Mouse (Mus musculus) kidney, postnatal 10 days (tissue): Measurements from ENCODE around the gene Ltbp1.

Experiments
- DNase-seq: peaks from one replicate; pipeline ENCODE4 v3.0.0; 2021; ENCODE audit warnings: mixed read lengths

The Ltbp1 gene

DNA sequence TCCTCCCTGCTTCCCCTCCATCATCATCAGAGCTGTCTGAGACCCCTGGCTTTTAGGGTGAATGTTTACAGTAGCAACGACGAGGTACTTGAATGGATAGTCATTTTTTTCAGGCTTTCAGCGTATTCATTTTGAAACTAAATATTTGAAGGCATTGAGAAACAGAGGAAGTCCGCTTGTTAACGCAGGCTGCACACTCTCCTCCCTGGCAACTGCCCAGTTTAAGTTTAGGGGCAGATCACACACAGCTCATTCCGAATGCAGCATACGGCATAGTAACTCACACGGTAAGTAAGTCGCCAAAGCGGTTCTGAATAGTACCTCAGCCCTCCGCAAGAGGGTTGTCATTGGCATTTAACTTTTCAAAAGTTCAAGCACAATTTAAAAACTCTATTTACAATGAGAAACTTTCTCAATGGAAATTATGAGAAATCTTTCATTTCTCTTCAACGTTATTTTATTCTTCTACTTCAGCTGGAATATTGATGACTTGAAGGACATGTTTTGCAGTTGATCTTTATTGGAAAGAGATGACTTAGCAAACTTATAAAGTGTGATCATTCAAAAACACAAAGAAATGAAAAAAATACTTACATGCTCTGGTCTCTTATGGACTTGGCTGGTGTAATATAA, 175.7 kb downstream of the Ltbp1 start:
- DNase-seq = no peak

DNA sequence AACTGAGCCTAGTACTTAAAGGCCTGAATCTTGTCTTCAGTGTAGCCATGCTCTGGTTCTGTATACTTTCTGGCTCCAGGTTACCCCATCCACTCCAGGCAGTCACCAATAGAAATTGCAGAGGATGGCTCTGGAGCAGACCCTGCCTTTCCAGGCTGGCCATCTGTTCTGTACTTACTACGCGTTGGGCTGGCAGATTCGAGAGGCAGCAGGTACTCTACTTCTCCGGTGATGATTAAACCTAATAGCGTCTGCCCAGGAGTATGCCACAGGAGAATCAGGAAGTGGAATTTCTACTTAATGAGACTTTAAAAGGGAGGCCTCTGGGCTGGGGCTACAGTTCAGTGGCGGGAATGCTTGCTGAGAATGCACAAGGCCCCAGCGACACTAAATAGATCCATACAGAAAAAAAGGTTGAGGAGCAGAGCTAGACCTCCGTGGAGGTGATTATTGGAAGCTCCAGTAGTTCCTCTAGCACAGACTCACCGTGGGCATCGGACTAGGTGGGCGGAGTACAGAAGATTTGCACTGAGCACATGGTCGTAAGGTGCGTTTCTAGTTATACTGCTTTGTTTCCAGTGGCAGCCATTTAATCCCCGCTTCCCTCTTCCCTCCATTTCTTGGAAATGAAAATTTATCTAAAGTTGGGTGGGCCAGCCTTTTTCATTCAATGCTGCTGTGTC, 177.1 kb downstream of the Ltbp1 start:
- no peak for DNase-seq

DNA sequence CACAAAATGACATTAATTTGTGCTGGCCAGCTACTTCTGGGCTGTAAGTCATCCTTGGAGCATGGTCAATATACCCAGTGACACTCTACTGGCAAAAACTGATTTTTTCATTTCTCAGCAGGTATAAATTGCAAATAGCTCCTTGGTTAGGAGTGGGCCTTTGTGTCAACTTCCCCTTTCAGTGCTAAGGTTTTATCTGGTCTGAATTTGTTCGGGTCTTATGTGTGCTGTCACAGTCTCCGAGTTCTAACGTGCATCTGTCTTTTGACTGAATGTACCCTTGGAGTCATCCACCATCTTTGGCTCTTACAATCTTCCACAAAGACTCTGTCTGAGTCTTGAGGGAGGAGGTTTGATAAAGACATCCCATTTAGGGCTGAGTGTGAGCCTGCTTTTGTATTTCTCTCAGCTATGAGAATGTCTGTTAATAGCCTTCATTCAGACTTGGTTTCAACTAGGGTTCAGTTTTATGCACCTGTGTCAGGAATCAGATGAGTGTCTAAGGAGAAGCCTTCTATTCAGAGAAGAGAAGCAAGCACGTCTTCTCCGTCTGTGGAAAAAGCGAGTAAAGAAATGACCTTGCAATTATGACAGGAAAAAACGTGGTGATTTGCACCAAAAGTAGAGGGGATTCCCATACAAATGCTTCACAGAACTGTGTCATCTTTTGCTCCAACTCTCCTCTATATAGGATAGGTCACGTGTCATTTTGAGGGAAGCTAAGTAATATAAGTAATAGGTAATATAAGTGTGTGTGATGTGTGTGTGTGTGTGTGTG, 181.6 kb downstream of the Ltbp1 start:
- DNase-seq = no peak

DNA sequence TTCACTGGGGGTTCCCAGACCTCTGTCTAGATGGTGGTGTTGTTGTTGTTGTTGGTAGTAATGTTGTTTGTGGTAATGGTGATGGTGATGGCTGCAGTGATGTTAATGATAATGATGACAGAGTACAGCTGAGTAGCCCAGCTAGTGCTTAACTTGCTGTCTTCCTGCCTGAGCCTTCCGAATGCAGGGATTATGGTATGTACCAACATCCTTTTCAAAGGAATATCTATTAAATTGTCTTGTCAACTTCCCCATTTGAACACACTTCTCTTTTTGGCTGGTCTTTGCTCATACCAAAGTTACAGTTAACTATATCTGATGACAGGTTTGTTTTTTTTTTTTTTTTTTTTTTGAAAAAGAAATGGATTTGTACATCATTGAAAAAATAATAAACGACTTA, 191.6 kb downstream of the Ltbp1 start:
- DNase-seq = no peak

DNA sequence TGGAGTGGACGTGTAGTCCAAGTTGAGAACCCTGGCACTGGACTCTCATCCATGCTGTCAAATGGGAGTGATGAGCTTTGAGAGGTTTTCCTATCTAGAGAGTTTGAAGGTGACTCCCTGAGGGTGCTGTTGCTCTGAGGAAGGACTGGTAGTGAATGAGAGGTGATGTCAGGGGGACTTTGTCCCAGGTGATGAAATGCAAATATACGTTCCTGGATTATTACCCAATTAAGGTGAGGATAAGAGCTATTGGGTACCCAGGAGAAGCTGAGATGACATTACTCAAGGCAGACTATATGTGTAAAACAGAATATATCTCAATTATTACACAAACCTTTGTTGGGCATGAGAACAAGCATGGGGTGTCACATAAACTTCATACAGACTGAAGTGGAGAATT, 193.4 kb downstream of the Ltbp1 start:
- no peak for DNase-seq

DNA sequence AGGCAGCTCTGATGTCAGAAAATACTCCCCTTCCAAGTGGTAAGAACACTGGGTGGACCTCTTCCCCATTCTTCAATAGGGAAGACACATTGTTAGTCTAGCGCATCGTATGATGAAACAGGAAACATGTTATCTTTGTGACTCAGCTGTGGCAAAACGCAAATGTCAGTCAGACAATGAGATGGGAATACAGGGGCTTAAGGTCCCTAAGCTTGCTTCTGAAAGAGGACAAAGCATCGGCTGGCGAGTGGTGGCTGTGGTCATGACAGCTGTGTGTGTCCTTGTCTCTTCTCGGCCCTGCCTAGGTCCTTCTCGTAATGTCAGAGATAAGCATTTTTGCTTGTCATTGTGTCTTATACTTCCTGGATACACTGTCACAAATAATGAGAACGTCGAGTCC, 194.3 kb downstream of the Ltbp1 start:
- no peak for DNase-seq

DNA sequence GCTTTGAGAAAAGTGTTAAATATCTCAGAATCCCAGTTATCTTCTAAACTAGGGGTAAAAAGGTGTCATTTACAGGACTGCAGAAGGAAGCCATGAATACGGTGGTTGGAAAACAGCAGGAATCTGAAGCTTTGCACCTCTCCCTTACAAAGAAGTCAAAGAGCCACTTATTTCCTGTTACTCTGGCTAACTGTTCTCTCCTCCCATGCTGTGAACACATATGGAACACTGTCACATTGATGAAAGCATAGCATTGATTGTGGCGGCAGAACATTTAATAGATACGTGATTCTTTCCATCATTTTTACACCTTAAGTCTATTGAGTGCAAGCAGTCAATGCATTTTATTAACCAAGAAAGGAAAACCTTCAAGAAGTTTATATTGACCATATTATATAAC, 196.9 kb downstream of the Ltbp1 start:
- DNase-seq = no peak

DNA sequence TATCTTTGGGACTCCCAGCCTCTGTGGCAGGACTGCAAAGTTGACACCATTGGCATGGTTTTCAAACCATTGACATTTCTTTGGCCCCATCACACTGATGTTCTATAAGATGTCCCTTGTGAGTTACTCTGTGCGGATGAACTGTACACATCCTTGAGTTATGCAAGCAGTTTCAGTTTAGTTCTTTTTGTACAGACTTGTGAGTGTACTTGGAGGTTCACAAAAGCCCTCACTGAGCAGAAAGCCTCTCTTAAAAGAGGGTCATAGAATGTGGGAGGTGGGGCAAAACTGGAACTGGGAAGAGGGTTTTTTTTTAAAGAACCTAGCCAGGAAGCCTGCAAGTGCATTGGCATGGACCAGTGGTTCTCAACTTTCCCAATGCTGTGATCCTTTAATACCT, 198.7 kb downstream of the Ltbp1 start:
- DNase-seq = no peak

DNA sequence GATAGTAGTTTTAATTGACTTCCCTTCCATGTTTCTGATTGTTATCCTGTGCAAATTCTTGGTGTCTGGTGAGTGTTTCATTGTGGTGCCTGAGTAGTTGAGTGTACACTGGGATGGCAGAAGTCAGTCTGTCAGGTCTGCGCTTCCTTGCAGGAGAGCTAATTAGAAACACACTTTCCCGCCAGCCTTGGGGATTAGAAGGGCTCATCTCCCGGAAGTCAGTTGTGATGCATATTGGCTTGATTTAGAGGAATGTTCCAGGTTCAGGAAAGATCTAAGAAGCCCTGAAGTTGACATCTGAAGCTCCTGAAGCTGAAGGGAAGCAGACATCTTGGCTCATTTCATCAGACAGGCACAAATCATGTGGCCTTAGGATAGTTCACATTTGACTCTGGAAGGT, 200.9 kb downstream of the Ltbp1 start:
- DNase-seq = no peak

DNA sequence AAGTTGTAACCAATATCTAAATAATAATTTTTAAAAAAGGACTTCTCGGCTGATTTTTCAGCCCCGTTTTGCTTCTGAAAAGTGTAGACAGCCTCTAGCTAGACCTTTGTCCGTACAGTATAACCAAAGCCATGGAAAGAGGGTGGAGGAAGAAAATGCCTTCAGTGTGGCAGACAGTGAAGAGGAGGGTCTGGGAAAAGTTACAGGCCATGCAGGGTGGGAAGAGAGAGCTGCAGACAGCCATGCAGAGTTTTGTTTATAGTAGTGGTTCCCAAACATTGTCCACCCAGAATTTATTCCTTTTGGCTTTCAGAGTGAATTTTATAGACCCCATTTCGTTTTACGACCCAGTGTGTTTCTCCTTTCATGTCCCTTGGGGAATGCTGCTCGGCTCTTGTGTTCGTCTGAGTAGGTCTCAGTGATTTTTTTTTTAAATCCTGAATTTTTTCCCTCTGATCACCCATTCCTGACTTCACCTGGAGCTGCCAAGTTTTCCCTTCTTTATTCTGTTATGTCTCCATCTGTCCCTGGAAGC, 202.9 kb downstream of the Ltbp1 start:
- DNase-seq = peak; percentile 24

DNA sequence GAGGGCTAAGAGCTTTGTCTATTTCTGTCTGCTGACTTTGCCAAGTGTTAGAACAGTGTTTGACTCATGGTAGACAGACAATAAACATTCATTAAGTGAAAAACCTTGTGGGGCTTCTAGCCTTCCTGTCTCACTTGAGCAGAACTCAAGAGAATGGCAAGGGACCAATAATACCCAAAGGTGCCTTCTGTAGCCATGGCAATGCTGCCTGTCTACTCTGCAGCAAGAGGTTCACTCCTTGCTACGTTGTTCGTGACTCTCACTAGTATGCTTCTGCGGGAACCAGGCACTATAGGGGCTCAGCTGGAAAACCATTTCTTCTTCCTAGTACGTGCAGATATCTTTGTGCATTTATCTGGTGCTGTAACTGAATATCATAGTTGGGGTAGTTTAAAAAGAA, 205.2 kb downstream of the Ltbp1 start:
- DNase-seq = no peak

DNA sequence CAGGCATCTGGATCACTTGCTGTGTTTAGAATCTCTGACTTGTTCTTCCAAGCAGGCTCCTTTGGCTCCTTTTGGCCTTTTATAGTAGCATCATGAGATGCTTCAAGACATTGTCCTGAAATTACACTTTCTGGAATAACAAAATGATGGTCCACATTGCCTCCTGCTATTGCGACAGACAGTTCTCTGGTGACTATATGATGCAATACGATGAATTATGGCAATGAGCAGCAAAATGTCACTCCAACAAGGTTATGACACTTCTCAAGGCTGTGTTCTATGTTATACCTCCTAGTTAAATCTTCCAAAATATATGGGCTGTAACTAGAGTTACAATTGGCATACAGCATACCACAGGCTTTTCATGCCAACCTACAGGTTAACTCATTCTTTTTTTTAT, 211.0 kb downstream of the Ltbp1 start:
- no peak for DNase-seq

DNA sequence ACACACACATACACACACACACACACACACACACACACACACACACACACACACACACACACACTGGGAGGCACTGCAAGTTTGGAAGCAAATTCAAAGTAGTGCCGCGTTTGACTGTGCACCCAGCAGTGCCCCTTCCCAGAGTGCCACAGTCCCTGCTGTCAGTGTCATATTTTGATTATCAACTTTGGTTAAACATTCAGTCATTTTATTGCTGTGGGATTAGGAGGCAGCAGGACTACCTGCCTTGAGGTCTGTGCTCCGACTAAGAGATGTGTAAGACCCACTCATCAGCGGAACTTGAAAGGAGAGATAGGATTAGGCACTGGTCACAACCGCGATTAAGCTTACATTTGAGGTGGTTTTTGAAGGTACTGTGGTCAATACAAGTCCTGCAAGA, 213.3 kb downstream of the Ltbp1 start:
- DNase-seq = no peak

DNA sequence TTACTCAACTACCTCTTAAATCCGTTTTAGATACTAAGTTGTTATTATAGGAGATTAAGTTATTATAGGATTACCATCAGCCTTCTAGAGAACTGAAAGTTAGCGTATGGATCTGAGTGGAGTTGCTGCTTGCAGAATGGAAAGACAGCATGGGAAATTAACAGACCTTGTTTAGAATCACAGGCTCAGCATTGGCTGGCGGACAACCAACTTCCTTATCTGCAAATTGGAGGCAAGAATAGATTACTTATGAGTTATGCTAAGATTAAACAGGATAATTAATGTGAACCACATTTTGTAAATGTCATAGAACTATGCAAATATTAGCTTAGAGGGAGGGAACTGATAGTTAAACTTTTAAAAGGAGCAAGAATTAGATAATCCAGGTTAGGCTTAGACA, 223.0 kb downstream of the Ltbp1 start:
- DNase-seq = peak; percentile 24

DNA sequence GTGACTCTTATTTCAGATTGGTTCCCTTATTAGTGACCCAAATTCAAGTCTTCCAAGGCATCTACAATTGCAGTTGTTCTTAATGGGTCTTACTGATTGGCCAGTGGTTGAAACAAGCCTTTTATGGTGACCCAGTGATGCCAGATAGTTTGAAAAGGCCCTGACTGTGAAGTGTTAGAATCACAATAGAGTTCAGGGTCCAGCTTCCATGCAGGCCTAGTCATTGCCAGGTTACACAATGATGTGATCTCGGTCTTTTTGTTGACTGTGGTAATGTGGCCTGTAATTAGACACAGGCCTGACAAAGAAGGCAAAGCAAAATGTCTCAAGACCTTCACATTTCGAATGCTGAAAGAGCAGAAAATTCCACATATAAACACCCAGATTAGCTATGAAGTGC, 227.8 kb downstream of the Ltbp1 start:
- DNase-seq = no peak

DNA sequence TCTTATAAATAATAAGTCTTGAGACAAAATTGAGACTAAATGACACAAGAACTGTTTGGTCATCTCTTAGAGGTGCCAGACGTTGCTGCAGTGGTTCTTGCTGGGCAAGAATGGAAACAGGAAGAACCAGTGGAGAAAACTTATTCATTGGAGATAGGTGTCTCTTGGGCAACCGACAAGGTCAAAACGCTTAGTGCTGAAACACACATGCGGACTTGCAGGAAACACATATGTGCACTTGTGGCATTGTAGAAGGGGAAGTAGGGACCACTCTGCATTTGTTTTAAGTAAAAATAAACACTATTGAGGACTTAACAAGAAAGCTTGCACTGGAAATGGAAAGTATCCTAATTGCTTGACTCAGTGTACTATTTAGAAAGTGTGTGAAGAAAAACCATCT, 228.6 kb downstream of the Ltbp1 start:
- DNase-seq = no peak

DNA sequence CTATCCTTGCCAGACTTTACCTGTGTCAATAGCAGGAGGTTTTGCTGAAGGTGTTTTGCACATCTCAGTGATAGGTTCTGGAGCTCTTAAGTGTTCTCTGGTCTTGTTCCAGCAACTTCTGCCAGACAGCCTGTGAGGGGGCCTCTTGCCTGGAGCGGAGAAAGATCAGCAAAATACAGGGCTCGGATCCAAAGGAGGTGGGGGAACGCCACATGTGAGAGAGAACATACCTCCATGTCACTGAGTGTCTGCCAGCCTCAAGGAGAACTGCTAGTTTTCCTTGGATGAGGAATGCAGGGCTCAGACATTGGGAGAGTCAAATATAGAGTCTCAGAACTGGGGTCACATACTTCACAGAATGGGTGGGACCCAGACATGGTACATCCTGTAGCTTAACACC, 230.4 kb downstream of the Ltbp1 start:
- DNase-seq = no peak

DNA sequence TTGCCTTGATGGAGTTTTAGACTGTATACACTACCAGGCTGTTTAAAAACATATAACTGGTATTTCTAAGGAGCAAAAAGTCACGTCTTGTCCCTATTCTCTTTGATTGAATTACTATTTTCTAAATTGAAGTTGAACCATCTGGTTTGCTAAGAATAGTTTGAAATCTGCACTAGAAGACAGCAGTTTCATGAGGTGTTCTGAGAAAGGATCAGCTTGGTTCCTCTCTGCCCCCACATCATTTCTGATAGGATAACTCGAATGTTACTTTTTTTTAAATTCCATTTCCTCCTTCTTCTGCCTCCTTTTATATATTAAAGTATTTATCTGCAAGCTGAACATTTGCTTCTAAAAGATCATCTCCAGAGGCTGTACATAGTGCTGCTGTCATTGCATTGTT, 231.2 kb downstream of the Ltbp1 start:
- no peak for DNase-seq

DNA sequence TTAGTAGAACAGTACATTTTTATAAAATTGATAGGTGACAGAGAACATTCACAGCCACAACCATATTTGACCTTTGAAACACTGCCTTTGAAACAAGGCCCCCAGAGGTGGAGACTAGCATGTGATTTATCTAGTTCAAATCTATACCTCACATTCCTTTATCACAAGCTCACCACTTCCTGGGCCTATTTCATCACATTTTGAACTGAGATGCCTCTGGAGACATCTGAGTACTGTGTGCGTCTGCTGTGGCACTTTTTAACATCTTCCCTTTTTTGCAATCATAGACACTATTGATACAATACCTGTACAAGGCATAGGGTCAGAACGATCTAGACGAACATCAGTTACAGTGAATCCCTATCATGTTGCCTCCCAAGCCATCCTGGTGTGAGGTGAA, 232.1 kb downstream of the Ltbp1 start:
- no peak for DNase-seq

DNA sequence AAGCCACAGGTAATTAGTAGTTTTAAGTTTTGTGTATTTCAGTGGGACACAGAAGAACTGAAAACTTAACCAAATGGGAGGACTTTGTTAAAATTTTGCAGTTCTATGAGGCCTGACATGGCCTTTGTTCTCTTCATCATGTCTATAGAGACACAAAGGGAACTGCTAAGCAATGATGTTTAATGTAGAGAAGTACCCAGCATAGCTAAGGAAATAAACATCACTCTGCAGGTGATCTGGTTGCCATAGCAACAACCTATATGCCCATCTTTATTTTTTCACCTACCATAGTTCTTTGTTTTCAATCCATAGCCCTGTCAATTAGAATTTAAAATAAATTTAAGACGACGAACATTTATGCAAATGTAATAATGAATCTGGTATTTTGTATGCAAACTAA, 233.3 kb downstream of the Ltbp1 start:
- DNase-seq = no peak

DNA sequence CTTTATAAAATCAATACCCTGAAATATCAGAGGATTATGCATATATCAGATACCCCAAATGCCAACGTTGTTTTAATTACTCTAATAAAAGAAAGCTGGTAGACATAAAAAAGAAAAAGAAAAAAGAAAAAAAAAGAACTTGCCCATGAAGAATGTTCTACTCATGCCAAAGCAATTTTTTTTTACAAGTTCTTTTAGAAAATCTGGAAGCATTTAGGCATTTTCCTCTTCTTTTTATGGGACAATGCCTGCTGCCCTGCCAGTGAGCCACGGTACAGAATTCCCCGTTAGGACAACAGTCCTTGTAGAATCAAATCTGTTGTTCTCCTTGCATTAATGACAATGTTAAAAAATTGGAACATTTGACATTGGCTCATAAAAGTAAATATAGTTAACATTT, 234.2 kb downstream of the Ltbp1 start:
- no peak for DNase-seq

DNA sequence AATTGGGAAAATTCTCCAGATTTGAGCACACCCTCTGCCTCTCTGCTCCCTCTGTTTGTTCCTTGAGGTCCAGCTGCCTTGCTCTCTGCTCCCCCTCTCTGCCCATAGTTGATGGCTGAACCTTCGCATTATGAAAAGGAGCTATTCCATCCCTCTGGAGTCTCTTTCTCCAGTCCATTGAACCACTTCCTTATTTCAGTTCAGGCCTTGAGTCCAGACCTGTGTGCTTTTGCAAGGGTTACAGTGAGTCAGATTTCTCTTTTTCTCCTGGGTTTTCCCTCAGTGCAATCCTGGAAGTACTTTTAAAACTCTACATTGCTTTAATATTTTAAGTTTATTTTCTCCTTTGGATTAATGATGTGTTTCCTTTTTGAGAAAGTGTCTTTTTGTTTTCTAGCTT, 236.7 kb downstream of the Ltbp1 start:
- DNase-seq = no peak

DNA sequence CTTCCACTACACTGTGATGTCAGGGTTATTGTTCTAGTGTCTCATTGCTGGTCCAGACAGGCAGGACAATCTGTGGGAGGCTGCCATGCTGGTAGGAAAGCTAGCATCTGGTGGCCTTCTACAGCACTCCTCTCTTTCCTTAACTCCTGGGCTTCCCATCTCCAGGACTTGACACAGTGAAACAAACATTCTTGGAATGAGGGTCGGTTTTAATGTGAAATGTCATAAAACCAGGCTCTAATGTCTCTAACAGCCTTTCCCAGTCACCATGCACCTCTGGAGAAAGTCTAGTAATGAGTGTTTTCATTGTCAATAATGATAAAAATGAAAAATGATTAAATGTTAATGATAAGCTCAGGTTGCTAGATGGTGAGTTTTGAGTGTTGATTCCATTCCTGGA, 237.9 kb downstream of the Ltbp1 start:
- DNase-seq = no peak

DNA sequence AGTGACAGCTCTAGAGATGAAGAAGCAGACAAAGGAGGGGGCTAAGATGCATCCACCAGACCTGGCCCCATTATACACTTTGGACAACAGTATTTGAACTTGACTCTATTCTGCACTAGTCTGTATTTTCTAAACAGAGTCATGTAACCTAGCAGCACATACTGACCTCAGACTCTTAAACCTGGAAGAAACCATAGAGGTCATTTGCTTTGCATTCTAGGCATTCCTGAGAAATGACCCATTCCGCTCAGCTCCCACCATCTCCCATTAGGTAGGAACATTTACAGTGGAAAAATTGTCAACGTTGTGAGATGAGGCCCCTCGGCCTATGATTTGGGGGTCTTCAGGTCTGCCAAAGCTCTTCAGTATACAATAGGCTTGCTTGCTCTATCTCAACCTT, 238.8 kb downstream of the Ltbp1 start:
- no peak for DNase-seq
